Mouse (Mus musculus): ENCODE measurements around the gene Zdhhc17.

Zdhhc17 gene

GRCm38 (mm10) chr10:111009641-111010479, at the start of gene Zdhhc17:
Zdhhc17 (minus strand) TSS chr10:111010140.
- peak; percentile 92 for DNase-seq

GRCm38 (mm10) chr10:111055770-111056169, 45.8 kb upstream of the Zdhhc17 start:
- no peak for DNase-seq

- no peak for DNase-seq
These were observed 41.7 kb upstream of the Zdhhc17 start for GRCm38 (mm10) chr10:111051606-111052005.

- peak; percentile 18 for DNase-seq
These were observed 40.6 kb upstream of the Zdhhc17 start for GRCm38 (mm10) chr10:111050511-111050910.

- no peak for DNase-seq
These were observed 40.1 kb upstream of the Zdhhc17 start for GRCm38 (mm10) chr10:111050061-111050460.

GRCm38 (mm10) chr10:111047895-111048294, 38.0 kb upstream of the Zdhhc17 start:
- DNase-seq: peak; percentile 54

GRCm38 (mm10) chr10:111040078-111040656, 30.2 kb upstream of the Zdhhc17 start:
- no peak for DNase-seq

GRCm38 (mm10) chr10:111036851-111037250, 26.9 kb upstream of the Zdhhc17 start:
- DNase-seq: no peak

GRCm38 (mm10) chr10:111035134-111035533, 25.2 kb upstream of the Zdhhc17 start:
- no peak for DNase-seq

- peak; percentile 40 for DNase-seq
These were observed 21.8 kb upstream of the Zdhhc17 start for GRCm38 (mm10) chr10:111031511-111032365.

GRCm38 (mm10) chr10:111030845-111031244, 20.9 kb upstream of the Zdhhc17 start:
- DNase-seq: no peak

GRCm38 (mm10) chr10:111026106-111026505, 16.2 kb upstream of the Zdhhc17 start:
- DNase-seq: no peak

- no peak for DNase-seq
These were observed 14.8 kb upstream of the Zdhhc17 start for GRCm38 (mm10) chr10:111024746-111025145.

GRCm38 (mm10) chr10:111014476-111014875, 4.5 kb upstream of the Zdhhc17 start:
- DNase-seq: no peak

- DNase-seq: no peak
These were observed 3.3 kb upstream of the Zdhhc17 start for GRCm38 (mm10) chr10:111013265-111013664.

GRCm38 (mm10) chr10:111012496-111013038, 2.6 kb upstream of the Zdhhc17 start:
- DNase-seq: no peak

- peak; percentile 27 for DNase-seq
These were observed 1.4 kb upstream of the Zdhhc17 start for GRCm38 (mm10) chr10:111011226-111011765.

- DNase-seq: peak; percentile 38
These were observed 713 bp upstream of the Zdhhc17 start for GRCm38 (mm10) chr10:111010480-111011225.

- DNase-seq: no peak
These were observed 763 bp downstream of the Zdhhc17 start for GRCm38 (mm10) chr10:111009113-111009640.

GRCm38 (mm10) chr10:111007687-111008086, 2.3 kb downstream of the Zdhhc17 start:
- DNase-seq: no peak

- DNase-seq: no peak
These were observed 4.1 kb downstream of the Zdhhc17 start for GRCm38 (mm10) chr10:111005611-111006488.

Data from kidney, adult 9 months (tissue).